Mouse (Mus musculus) forebrain, postnatal 0 days (tissue): ENCODE measurements around the gene Cntnap2. TPM values are rescaled to one million over a fixed set of nuclear protein-coding genes. Genes with fewer than 3 reads are reported as not detected.
A peak's percentile ranks its signal among the peaks of the same experiment; 100 is the strongest.

ENCODE experiments used
- ATAC-seq: fragments of 200-750 bp; cut with Nextera tagmentation; 2 replicates; pipeline ENCODE4 v1.8.0; 2017; ENCODE audit warnings: mild to moderate bottlenecking, moderate library complexity
- DNase-seq: peaks from one replicate; pipeline ENCODE4 v3.0.0-alpha.2; 2015
- H3K27ac ChIP-seq: fragments of 300-500 bp; sonication (generic); 2 replicates; pipeline ENCODE4 v1.5.1; 2014; ENCODE audit warnings: low read depth, mild to moderate bottlenecking, antibody characterized with exemption, low read length, moderate library complexity, mixed read lengths
- H3K27me3 ChIP-seq: fragments of 300-500 bp; sonication (generic); 2 replicates; pipeline ENCODE4 v1.6.1; 2014; ENCODE audit warnings: mild to moderate bottlenecking, low read length, mixed read lengths; ENCODE audit not compliant: insufficient read depth
- H3K36me3 ChIP-seq: fragments of 300-500 bp; sonication (generic); 2 replicates; pipeline ENCODE4 v1.6.1; 2014; ENCODE audit warnings: mild to moderate bottlenecking, moderate library complexity; ENCODE audit not compliant: insufficient read depth
- H3K4me1 ChIP-seq: fragments of 300-500 bp; sonication (generic); 2 replicates; pipeline ENCODE4 v1.6.1; 2014; ENCODE audit warnings: antibody characterized with exemption; ENCODE audit not compliant: insufficient read depth
- H3K4me2 ChIP-seq: fragments of 300-500 bp; sonication (generic); 2 replicates; pipeline ENCODE4 v1.6.1; 2014; ENCODE audit warnings: low read depth, mild to moderate bottlenecking, moderate library complexity
- H3K4me3 ChIP-seq: fragments of 300-500 bp; sonication (generic); 2 replicates; pipeline ENCODE4 v1.5.1; 2014; ENCODE audit warnings: low read depth, low read length, mixed read lengths
- H3K9ac ChIP-seq: fragments of 300-500 bp; sonication (generic); 2 replicates; pipeline ENCODE4 v1.6.1; 2014; ENCODE audit warnings: mild to moderate bottlenecking
- H3K9me3 ChIP-seq: fragments of 300-500 bp; sonication (generic); 2 replicates; pipeline ENCODE4 v1.6.1; 2016; ENCODE audit warnings: low read length
- CTCF ChIP-seq: sonication (generic); IDR thresholded peaks from 2 replicates; pipeline ENCODE4 v1.5.1; 2016; ENCODE audit warnings: antibody characterized with exemption, control low read depth, low read depth
- WGBS: fragments of 180-500 bp; shearing (Covaris S2); extraction: QIAGEN DNeasy Blood & Tissue Kit; methylation state at CpG from one replicate; pipeline ENCODE4 v1.1.7; 2014; 5-methylcytosine and 5-hydroxymethylcytosine counted together
- polyA plus RNA-seq: library from polyadenylated mRNA; unstranded; fragments of >200 nt; fragmentation: Nextera tagmentation; extraction: Ambion mirVana; gene quantifications from 2 replicates; pipeline ENCODE4 v1.2.1, GENCODE M21; 2015
- total RNA-seq: library from RNA; depleted of rRNA; stranded (reverse); fragments of >200 nt; gene quantifications from 2 replicates; pipeline ENCODE4 v1.2.3, GENCODE M21; 2014

Gene Cntnap2
- total and polyA plus RNA-seq, 2 experiments from 2014 or later, result 50.2 to 107 TPM

DNA sequence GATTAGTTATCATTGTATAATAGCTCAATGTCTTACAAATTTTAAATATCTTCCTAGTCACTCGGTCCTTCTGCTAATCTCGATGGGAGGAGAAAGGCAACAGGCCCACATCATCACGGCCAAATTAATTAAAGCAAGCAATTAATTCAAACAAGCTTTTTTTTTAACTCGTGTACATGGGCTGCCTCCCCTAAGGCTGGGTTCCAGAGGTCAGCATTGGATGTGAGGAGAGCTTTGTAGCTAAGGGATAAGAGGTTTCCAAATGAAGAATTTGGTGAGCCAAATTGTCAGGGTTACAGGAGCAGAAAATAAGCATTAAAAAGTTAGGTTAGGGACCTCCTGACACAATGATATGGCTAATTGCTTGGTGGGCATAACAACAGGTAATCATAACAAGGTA, 1886.5 kb downstream of the Cntnap2 start:
- H3K4me1 ChIP-seq, result no peaks in the 10 kb centered on the region
- ATAC-seq (no peak), DNase-seq (no peak)
- no peaks in the 10 kb centered on the region for H3K36me3 ChIP-seq
- no peak overlapping the region for H3K27ac ChIP-seq
- H3K9me3 ChIP-seq, result no peaks in the 10 kb centered on the region
- H3K9ac ChIP-seq, result no peak overlapping the region
- 27% methylated on average over 4 of the region's 4 CpGs for WGBS
- TF ChIP-seq CTCF, result no peak
- no peaks in the 10 kb centered on the region for H3K27me3 ChIP-seq
- H3K4me3 ChIP-seq, result no peak overlapping the region
- H3K4me2 ChIP-seq, result no peak overlapping the region

DNA sequence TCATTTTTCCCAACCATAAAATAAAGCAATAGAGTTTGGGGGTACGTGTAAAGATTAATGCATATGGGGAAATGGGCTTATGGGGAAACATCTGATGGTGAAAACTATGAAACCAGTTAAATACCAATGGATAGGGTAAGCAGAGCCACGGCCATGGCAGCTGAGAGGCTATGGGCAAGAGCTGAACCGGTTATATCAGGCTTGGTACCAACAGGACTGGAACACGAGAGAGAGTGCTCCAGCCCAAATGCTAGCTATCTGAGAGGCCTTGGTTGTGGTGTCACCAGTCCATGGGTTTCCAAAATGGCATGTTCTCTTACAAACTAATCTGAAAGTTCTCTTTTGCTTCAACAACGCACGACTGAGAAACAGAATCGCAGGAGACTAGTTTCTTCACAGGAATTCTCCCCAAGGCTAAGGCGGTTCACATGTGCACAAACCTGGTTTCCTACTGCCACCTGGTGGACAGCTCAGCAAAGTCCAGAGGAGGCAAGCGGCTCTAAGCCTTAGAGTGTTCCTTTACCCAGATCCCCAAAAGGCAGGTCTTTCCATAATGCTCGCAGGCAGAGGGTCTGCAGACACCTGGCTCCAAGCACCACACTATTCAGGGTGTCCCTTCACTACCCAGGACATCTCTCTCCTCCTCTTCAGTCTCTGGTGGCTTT, 1902.0 kb downstream of the Cntnap2 start:
- TF ChIP-seq CTCF, result peak; percentile 97
- no peak overlapping the region for H3K4me2 ChIP-seq
- H3K27ac ChIP-seq, result no peak overlapping the region
- no peaks in the 10 kb centered on the region for H3K4me1 ChIP-seq
- no peaks in the 10 kb centered on the region for H3K36me3 ChIP-seq
- WGBS, result 35% methylated on average over 10 of the region's 10 CpGs
- DNase-seq, result peak; percentile 93
- no peaks in the 10 kb centered on the region for H3K9me3 ChIP-seq
- H3K9ac ChIP-seq, result no peak overlapping the region
- peak; percentile 98 for ATAC-seq
- H3K27me3 ChIP-seq, result no peaks in the 10 kb centered on the region
- H3K4me3 ChIP-seq, result no peak overlapping the region

DNA sequence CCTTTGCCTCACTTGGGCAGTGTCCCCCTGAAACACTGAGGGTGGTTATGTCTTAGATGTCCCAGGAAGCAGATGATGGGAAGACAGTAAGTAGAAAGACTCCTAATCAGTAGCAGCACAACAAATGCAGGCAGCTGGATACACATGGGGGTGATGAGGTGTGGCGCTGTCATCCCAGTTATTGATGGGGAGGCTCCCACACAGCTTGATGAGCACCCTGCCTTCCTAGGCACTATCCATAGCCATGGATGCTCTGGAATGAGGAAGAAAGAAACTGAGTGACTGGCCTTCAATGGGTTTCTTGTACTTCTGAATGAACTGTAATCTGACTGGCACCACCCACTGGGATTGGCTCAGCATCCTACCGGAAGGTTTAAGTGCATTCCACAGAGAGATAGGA, 1904.1 kb downstream of the Cntnap2 start:
- H3K36me3 ChIP-seq, result no peaks in the 10 kb centered on the region
- H3K9ac ChIP-seq, result no peak overlapping the region
- no peak overlapping the region for H3K4me2 ChIP-seq
- H3K9me3 ChIP-seq, result no peaks in the 10 kb centered on the region
- 71% methylated on average over 2 of the region's 2 CpGs for WGBS
- no peak overlapping the region for H3K27ac ChIP-seq
- H3K4me3 ChIP-seq, result no peak overlapping the region
- no peak for TF ChIP-seq CTCF
- H3K4me1 ChIP-seq, result no peaks in the 10 kb centered on the region
- DNase-seq, result no peak
- no peaks in the 10 kb centered on the region for H3K27me3 ChIP-seq
- ATAC-seq, result no peak

DNA sequence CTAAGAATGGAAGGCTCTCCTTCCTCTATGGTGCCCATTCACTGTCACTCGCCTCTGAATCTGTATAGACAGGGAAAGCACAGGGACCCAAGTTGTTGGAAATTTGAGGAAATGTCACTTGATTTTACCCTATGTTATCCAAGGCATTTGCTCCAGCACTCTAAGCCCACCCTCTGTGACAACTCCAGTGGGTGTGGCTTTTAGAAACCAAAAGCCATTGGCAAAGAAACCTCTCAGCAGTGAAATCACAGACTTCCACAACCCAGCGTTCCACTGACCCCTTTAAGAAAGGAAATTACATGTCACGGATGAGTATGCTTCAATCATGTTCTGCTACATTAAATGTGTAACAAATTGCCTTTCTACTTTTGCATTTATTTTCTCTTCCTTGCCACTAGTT, 1904.5 kb downstream of the Cntnap2 start:
- Histone ChIP-seq H3K27ac (no peak overlapping the region), H3K4me1 (no peaks in the 10 kb centered on the region), H3K4me3 (no peak overlapping the region), H3K27me3 (no peaks in the 10 kb centered on the region), H3K4me2 (no peak overlapping the region), H3K36me3 (no peaks in the 10 kb centered on the region), H3K9me3 (no peaks in the 10 kb centered on the region), H3K9ac (no peak overlapping the region)
- WGBS, result 81% methylated on average over 3 of the region's 3 CpGs
- ATAC-seq (no peak), DNase-seq (no peak)
- no peak for TF ChIP-seq CTCF

DNA sequence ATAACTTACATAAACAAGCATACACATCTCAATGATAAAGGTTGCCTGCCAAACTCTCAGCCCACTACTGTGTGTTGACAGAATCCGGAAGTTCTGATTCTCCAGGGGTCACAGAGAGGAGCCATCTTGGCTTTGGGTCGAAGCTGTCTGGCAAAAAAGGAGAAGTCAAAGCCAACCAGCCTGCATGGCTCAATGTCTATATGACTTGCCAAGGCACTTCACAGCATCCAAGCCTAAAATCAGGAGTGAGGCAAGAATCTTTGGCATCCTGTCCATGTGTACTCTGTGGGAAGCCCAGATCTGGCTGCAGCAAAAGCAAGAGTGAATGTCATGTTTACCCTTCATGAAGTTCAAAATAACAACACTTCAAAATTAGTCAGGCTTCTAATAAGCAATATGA, 1913.5 kb downstream of the Cntnap2 start:
- no peak for TF ChIP-seq CTCF
- H3K4me2 ChIP-seq, result no peak overlapping the region
- peak; percentile 39 for DNase-seq
- no peaks in the 10 kb centered on the region for H3K9me3 ChIP-seq
- no peak overlapping the region for H3K27ac ChIP-seq
- no peaks in the 10 kb centered on the region for H3K36me3 ChIP-seq
- no peak overlapping the region for H3K4me3 ChIP-seq
- no peaks in the 10 kb centered on the region for H3K4me1 ChIP-seq
- H3K9ac ChIP-seq, result no peak overlapping the region
- 82% methylated on average over 2 of the region's 2 CpGs for WGBS
- no peaks in the 10 kb centered on the region for H3K27me3 ChIP-seq
- ATAC-seq, result peak; percentile 73

DNA sequence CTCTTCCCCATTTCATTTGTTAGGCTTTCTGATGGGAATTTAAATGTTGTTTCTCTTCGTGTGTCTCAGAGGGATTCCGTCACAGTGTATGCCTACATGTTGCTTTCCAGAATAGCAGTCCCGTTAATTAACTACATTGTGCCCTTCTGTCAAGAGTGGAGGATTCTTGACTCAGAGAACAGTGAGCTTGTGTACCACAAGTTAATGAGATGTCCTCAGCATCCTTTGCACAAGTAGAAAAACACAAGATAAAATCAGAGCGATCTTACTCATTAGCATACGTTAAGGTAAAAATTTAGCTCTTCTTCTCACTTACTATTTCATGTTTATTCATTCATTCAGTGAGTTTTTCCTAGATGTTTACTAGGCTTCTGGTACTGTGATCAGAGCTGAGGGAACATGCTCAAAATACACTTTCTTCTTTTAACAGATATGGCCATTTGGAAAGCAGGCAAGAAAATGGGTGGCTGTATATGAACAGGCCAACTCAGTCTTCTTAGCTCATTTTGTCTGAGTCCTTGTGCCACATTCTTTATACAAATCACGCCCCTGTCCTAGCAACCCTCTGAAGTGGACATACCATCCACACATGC, 1936.9 kb downstream of the Cntnap2 start:
- TF ChIP-seq CTCF, result no peak
- Histone ChIP-seq H3K4me2 (no peak overlapping the region), H3K36me3 (no peaks in the 10 kb centered on the region), H3K4me3 (no peak overlapping the region), H3K9me3 (no peaks in the 10 kb centered on the region), H3K27ac (no peak overlapping the region), H3K9ac (no peak overlapping the region), H3K27me3 (no peaks in the 10 kb centered on the region), H3K4me1 (no peaks in the 10 kb centered on the region)
- WGBS, result 73% methylated on average over 6 of the region's 6 CpGs
- no peak for DNase-seq
- no peak for ATAC-seq

DNA sequence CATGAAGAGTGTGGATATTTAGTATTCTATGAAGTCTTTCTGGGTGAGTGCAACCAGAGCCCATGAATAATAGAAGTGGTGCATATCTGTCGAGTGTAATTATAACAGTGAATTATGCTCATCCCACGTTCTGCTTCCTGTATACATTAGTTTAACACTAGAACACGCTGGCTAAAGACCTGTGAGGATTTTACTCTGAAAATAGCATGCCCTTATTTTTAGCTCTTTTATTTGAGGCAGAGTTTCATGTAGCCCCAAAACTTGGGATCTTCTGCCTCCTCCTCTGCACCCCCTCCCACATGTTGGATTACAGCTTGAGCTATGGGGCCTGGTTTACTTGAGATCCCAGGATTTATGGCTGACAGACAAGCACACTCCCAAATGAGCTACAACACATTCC, 1945.3 kb downstream of the Cntnap2 start:
- H3K9me3 ChIP-seq, result no peaks in the 10 kb centered on the region

More for the DNA sequence above, 1945.3 kb downstream of the Cntnap2 start:
- H3K36me3 ChIP-seq, result no peaks in the 10 kb centered on the region
- no peak overlapping the region for H3K9ac ChIP-seq
- H3K27me3 ChIP-seq, result no peaks in the 10 kb centered on the region
- WGBS, result 46% methylated on average over 3 of the region's 3 CpGs
- TF ChIP-seq CTCF, result no peak
- H3K4me2 ChIP-seq, result no peak overlapping the region
- H3K27ac ChIP-seq, result no peak overlapping the region
- no peaks in the 10 kb centered on the region; the same call in 1 of the 2 replicates for H3K4me1 ChIP-seq
- no peak for ATAC-seq
- H3K4me3 ChIP-seq, result no peak overlapping the region
- no peak for DNase-seq
